ENCODE assay signal across 8 mouse cellular contexts in genomic region chrX:111462833-111463564, GRCm38 (mm10).
DNase-seq lines count a peak whose midpoint lies in the region; ATAC-seq and TF ChIP-seq lines count a peak whose summit lies in the region.

No protein-coding gene starts in this region.

- peak; percentile 61 to 68 for DNase-seq in cerebellum, postnatal 14 days
- peak; percentile 37 to 39 for DNase-seq in frontal cortex, postnatal 36 days (ENCODE audit: low spot score in 2 of 2)
- DNase-seq in kidney, adult 18-20 months = peak; percentile 40
- DNase-seq in stomach, postnatal 0 days (ENCODE audit: low spot score) = peak; percentile 60

- TF ChIP-seq CTCF in stomach, postnatal 0 days (IDR thresholded peaks at IDR 0.05; ENCODE audit: low read depth) = peak; percentile 27; the same call in 1 of the 2 replicates

- no peaks in the 10 kb centered on the region for H3K36me3 ChIP-seq in erythroblast, embryonic 14.5 days (ENCODE audit: control insufficient read depth)
- H3K36me3 ChIP-seq in limb, embryonic 13.5 days = no peaks in the 10 kb centered on the region
- no peaks in the 10 kb centered on the region for H3K36me3 ChIP-seq in midbrain, embryonic 15.5 days (replicated peaks)
- no peaks in the 10 kb centered on the region for H3K36me3 ChIP-seq in stomach, postnatal 0 days (ENCODE audit: control insufficient read depth, insufficient read depth, low read length)

- H3K27ac ChIP-seq in limb, embryonic 13.5 days = peak overlapping the region; percentile 79
- peak overlapping the region; percentile 87 for H3K27ac ChIP-seq in midbrain, embryonic 15.5 days
- 0 out of 2 replicates have a peak overlapping the region, but pooled peaks have one; percentile 4 for H3K27ac ChIP-seq in stomach, postnatal 0 days (replicated peaks)

- no peaks in the 10 kb centered on the region for H3K27me3 ChIP-seq in erythroblast, embryonic 14.5 days (ENCODE audit: control insufficient read depth)
- H3K27me3 ChIP-seq in limb, embryonic 13.5 days = no peaks in the 10 kb centered on the region
- no peaks in the 10 kb centered on the region for H3K27me3 ChIP-seq in midbrain, embryonic 15.5 days (replicated peaks)
- no peaks in the 10 kb centered on the region for H3K27me3 ChIP-seq in stomach, postnatal 0 days (ENCODE audit: control insufficient read depth, insufficient read depth, low read length)

- whole genome bisulfite sequencing in limb, embryonic 13.5 days = 12% methylated on average over 35 of the region's 72 CpGs
- WGBS in midbrain, embryonic 15.5 days = 21% methylated on average over 33 of the region's 72 CpGs
- WGBS in stomach, postnatal 0 days = 13% methylated on average over 15 of the region's 72 CpGs

- peak overlapping the region; percentile 72 for H3K4me3 ChIP-seq in erythroblast, embryonic 14.5 days (replicated peaks)
- peak overlapping the region; percentile 61 for H3K4me3 ChIP-seq in limb, embryonic 13.5 days
- H3K4me3 ChIP-seq in midbrain, embryonic 15.5 days = peak overlapping the region; percentile 56
- H3K4me3 ChIP-seq in stomach, postnatal 0 days (ENCODE audit: low read depth, low read length) = peak overlapping the region; percentile 52

- peak overlapping the region; percentile 73 for H3K9ac ChIP-seq in limb, embryonic 13.5 days
- H3K9ac ChIP-seq in midbrain, embryonic 15.5 days = peak overlapping the region; percentile 67
- peak overlapping the region; percentile 55 for H3K9ac ChIP-seq in stomach, postnatal 0 days (ENCODE audit: low read length)

- no peak for TF ChIP-seq EP300 in stomach, postnatal 0 days (optimal IDR thresholded peaks at IDR 0.05)

- peaks cover 9% of the 10 kb centered on the region for H3K4me1 ChIP-seq in erythroblast, embryonic 14.5 days (ENCODE audit: control insufficient read depth)
- peaks cover 3% of the 10 kb centered on the region; the same call in 1 of the 2 replicates for H3K4me1 ChIP-seq in limb, embryonic 13.5 days
- H3K4me1 ChIP-seq in midbrain, embryonic 15.5 days = no peaks in the 10 kb centered on the region
- no peaks in the 10 kb centered on the region for H3K4me1 ChIP-seq in stomach, postnatal 0 days (replicated peaks; ENCODE audit: control insufficient read depth, insufficient read depth)

- peak overlapping the region; percentile 60 for H3K4me2 ChIP-seq in limb, embryonic 13.5 days (replicated peaks)
- peak overlapping the region; percentile 55 for H3K4me2 ChIP-seq in midbrain, embryonic 15.5 days
- peak overlapping the region; percentile 76 for H3K4me2 ChIP-seq in stomach, postnatal 0 days (replicated peaks; ENCODE audit: low read depth)

- no peaks in the 10 kb centered on the region for H3K9me3 ChIP-seq in erythroblast, embryonic 14.5 days (ENCODE audit: control insufficient read depth, low read length)
- no peaks in the 10 kb centered on the region for H3K9me3 ChIP-seq in limb, embryonic 13.5 days
- H3K9me3 ChIP-seq in midbrain, embryonic 15.5 days = no peaks in the 10 kb centered on the region
- H3K9me3 ChIP-seq in stomach, postnatal 0 days (ENCODE audit: control insufficient read depth, low read length) = no peaks in the 10 kb centered on the region

- no peak for ATAC-seq in erythroblast, adult 5-6 weeks (replicated peaks; ENCODE audit: low FRiP score, poor library complexity, severe bottlenecking)
- ATAC-seq in limb, embryonic 13.5 days (ENCODE audit: low FRiP score, low read depth) = peak; percentile 95
- peak; percentile 97 for ATAC-seq in midbrain, embryonic 15.5 days (replicated peaks)
- peak; percentile 85 for ATAC-seq in stomach, postnatal 0 days (ENCODE audit: low FRiP score, low TSS enrichment)

Comparison
In these comparisons a context has a peak if more than half of its experiments do, and no peak if none do; other contexts are left out.
1. H3K27ac ChIP-seq: peak in every context shown above with its lines; median percentile 87 in midbrain, embryonic 15.5 days; 79 in limb, embryonic 13.5 days; 4 in stomach, postnatal 0 days.